Mouse (Mus musculus) WW6 (cell line): ENCODE measurements at regions not wholly inside any gene's neighbourhood (a gene's known extent, or its start where the extent isn't known, plus 50 kb on each side); places are given as distances from the start of the nearest gene placed in this dataset.

Experiments used
- DNase-seq: peaks from one replicate; pipeline ENCODE4 v3.0.0-alpha.2; 2013; ENCODE audit warnings: low read depth, low spot score

GRCm38 (mm10) chr14:105717821-105718220, 178.8 kb downstream of the Spry2 start:
- no peak for DNase-seq

GRCm38 (mm10) chr14:105708691-105709090, 187.9 kb downstream of the Spry2 start:
- DNase-seq = no peak

- no peak for DNase-seq
Measured at GRCm38 (mm10) chr14:105706756-105707155, 189.9 kb downstream of the Spry2 start.

GRCm38 (mm10) chr14:105698616-105699015, 198.0 kb downstream of the Spry2 start:
- DNase-seq = no peak

GRCm38 (mm10) chr14:105698086-105698485, 198.5 kb downstream of the Spry2 start:
- DNase-seq = no peak

- DNase-seq = no peak
Measured at GRCm38 (mm10) chr14:105697398-105697797, 199.2 kb downstream of the Spry2 start.

- DNase-seq = no peak
Measured at GRCm38 (mm10) chr14:105694969-105695368, 201.7 kb downstream of the Spry2 start.

- DNase-seq = no peak
Measured at GRCm38 (mm10) chr14:105693713-105694112, 202.9 kb downstream of the Spry2 start.

GRCm38 (mm10) chr14:105684826-105685465, 211.7 kb downstream of the Spry2 start:
- DNase-seq = no peak

GRCm38 (mm10) chr14:105684329-105684728, 212.3 kb downstream of the Spry2 start:
- DNase-seq = no peak

- DNase-seq = no peak
Measured at GRCm38 (mm10) chr14:105676646-105676930, 220.0 kb downstream of the Spry2 start.

- no peak for DNase-seq
Measured at GRCm38 (mm10) chr14:105675801-105676645, 220.6 kb downstream of the Spry2 start.

GRCm38 (mm10) chr14:105675006-105675405, 221.6 kb downstream of the Spry2 start:
- no peak for DNase-seq

- no peak for DNase-seq
Measured at GRCm38 (mm10) chr14:105668969-105669368, 227.7 kb downstream of the Spry2 start.

GRCm38 (mm10) chr14:105664671-105665198, 231.9 kb downstream of the Spry2 start:
- no peak for DNase-seq

GRCm38 (mm10) chr14:105663472-105663871, 233.1 kb downstream of the Spry2 start:
- no peak for DNase-seq

- DNase-seq = no peak
Measured at GRCm38 (mm10) chr14:105662839-105663238, 233.8 kb downstream of the Spry2 start.

- DNase-seq = no peak
Measured at GRCm38 (mm10) chr14:105658316-105658715, 238.3 kb downstream of the Spry2 start.

GRCm38 (mm10) chr14:105647166-105647565, 249.5 kb downstream of the Spry2 start:
- DNase-seq = no peak

GRCm38 (mm10) chr14:105644428-105644827, 252.2 kb downstream of the Spry2 start:
- DNase-seq = no peak

GRCm38 (mm10) chr14:105643285-105643957, 253.2 kb downstream of the Spry2 start:
- DNase-seq = no peak

GRCm38 (mm10) chr14:105632335-105632734, 264.3 kb downstream of the Spry2 start:
- no peak for DNase-seq
